Mouse (Mus musculus) neural tube, embryonic 14.5 days (tissue): ENCODE measurements around the gene Rps19. TPM values are rescaled to one million over a fixed set of nuclear protein-coding genes. Genes with fewer than 3 reads are reported as not detected.
"Not testable (repeated sequence)": the region's sequence is repeated elsewhere in the genome, so short reads cannot be mapped to it uniquely, and the experiment has no call there.

ENCODE experiments used
- ATAC-seq: fragments of 200-750 bp; cut with Nextera tagmentation; 2 replicates; pipeline ENCODE4 v1.8.0; 2017; ENCODE audit warnings: low read depth, mild to moderate bottlenecking, moderate TSS enrichment, moderate library complexity
- H3K27ac ChIP-seq: fragments of 300-500 bp; sonication (generic); 2 replicates; pipeline ENCODE4 v1.5.1; 2014; ENCODE audit warnings: low read depth, mild to moderate bottlenecking, control low read depth, low read length, moderate library complexity, mixed read lengths
- H3K27me3 ChIP-seq: fragments of 300-500 bp; sonication (generic); 2 replicates; pipeline ENCODE4 v1.6.1; 2014; ENCODE audit warnings: low read length; ENCODE audit not compliant: control insufficient read depth, insufficient read depth
- H3K36me3 ChIP-seq: fragments of 300-500 bp; sonication (generic); 2 replicates; pipeline ENCODE4 v1.6.1; 2014; ENCODE audit warnings: low read length, mixed read lengths; ENCODE audit not compliant: control insufficient read depth, insufficient read depth
- H3K4me1 ChIP-seq: fragments of 300-500 bp; sonication (generic); 2 replicates; pipeline ENCODE4 v1.6.1; 2014; ENCODE audit warnings: low read length; ENCODE audit not compliant: control insufficient read depth, insufficient read depth
- H3K4me2 ChIP-seq: fragments of 300-500 bp; sonication (generic); 2 replicates; pipeline ENCODE4 v1.6.1; 2014; ENCODE audit warnings: mild to moderate bottlenecking, low read depth, low read length, control low read depth
- H3K4me3 ChIP-seq: fragments of 300-500 bp; sonication (generic); 2 replicates; pipeline ENCODE4 v1.5.1; 2014; ENCODE audit warnings: low read depth, low read length, control low read depth, mixed read lengths
- H3K9ac ChIP-seq: fragments of 300-500 bp; sonication (generic); replicated peaks from 2 replicates; pipeline ENCODE4 v1.6.1; 2014; ENCODE audit warnings: low read depth, mild to moderate bottlenecking, control low read depth, low read length, mixed read lengths
- H3K9me3 ChIP-seq: fragments of 300-500 bp; sonication (generic); 2 replicates; pipeline ENCODE4 v1.6.1; 2016; ENCODE audit warnings: low read length; ENCODE audit not compliant: control insufficient read depth
- WGBS: fragments of 180-500 bp; shearing (Covaris S2); extraction: QIAGEN DNeasy Blood & Tissue Kit; methylation state at CpG from one replicate; pipeline ENCODE4 v1.1.7; 2014; 5-methylcytosine and 5-hydroxymethylcytosine counted together
- polyA plus RNA-seq: library from polyadenylated mRNA; unstranded; fragments of >200 nt; fragmentation: Nextera tagmentation; extraction: Ambion mirVana; gene quantifications from 2 replicates; pipeline ENCODE4 v1.2.1, GENCODE M21; 2014

Gene Rps19
- polyA plus RNA-seq, result 1,219 and 1,260 TPM in 2 replicates

- ATAC-seq, result peak; percentile 92
- Histone ChIP-seq H3K27ac (peak within 1 kb of the TSS; percentile 81), H3K4me3 (peak within 1 kb of the TSS; percentile 98), H3K9ac (peak within 1 kb of the TSS; percentile 99), H3K27me3 (no peaks in the 10 kb centered on the region), H3K36me3 (peaks cover 27% of the 10 kb centered on the region), H3K4me2 (peak within 1 kb of the TSS; percentile 88), H3K4me1 (peaks cover 18% of the 10 kb centered on the region), H3K9me3 (no peaks in the 10 kb centered on the region)
- under 1% methylated on average over 57 of the region's 57 CpGs for WGBS
Observed at GRCm38 (mm10) chr7:24883896-24884692, at the start of gene Rps19. Rps19 (plus strand) TSS chr7:24884371.

GRCm38 (mm10) chr7:24838732-24839409, 45.3 kb upstream of the Rps19 start:
- not testable (repeated sequence) for H3K9me3 ChIP-seq, H3K27ac ChIP-seq, H3K4me2 ChIP-seq, H3K4me1 ChIP-seq, H3K4me3 ChIP-seq, H3K36me3 ChIP-seq, H3K9ac ChIP-seq, ATAC-seq, H3K27me3 ChIP-seq
- 71% methylated on average over 11 of the region's 13 CpGs for WGBS

- Histone ChIP-seq H3K36me3 (no peaks in the 10 kb centered on the region), H3K4me2 (no peak overlapping the region), H3K9ac (no peak overlapping the region), H3K4me3 (no peak overlapping the region), H3K9me3 (no peaks in the 10 kb centered on the region), H3K27ac (no peak overlapping the region), H3K27me3 (no peaks in the 10 kb centered on the region), H3K4me1 (no peaks in the 10 kb centered on the region)
- ATAC-seq, result no peak
- WGBS, result 88% methylated on average over 8 of the region's 8 CpGs
Observed at GRCm38 (mm10) chr7:24839410-24839808, 44.8 kb upstream of the Rps19 start.

DNA sequence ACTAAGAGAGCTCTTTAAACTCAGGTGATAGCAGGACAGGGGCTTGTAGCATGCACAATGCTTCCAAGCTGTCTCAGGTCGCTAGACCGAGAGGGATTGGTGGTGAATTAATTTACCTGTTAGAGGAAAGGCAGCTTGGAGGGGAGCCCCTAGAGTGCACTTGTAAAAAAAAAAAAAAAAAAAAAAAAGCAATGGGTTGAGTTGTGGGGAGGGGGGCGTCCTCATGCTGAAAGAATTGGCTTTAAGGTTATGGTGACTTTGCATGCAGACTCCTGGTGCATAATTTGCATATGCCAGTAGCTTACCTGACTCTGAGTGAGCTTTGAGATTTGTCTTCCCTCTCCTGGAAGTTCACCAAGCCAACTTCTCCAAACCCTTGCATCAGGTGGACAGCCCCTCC, 43.8 kb upstream of the Rps19 start:
- 58% methylated on average over 3 of the region's 3 CpGs for WGBS
- H3K27ac ChIP-seq, result no peak overlapping the region
- H3K4me1 ChIP-seq, result no peaks in the 10 kb centered on the region
- H3K9ac ChIP-seq, result no peak overlapping the region
- ATAC-seq, result no peak
- H3K4me3 ChIP-seq, result no peak overlapping the region
- H3K36me3 ChIP-seq, result no peaks in the 10 kb centered on the region
- no peaks in the 10 kb centered on the region for H3K9me3 ChIP-seq
- H3K27me3 ChIP-seq, result no peaks in the 10 kb centered on the region
- H3K4me2 ChIP-seq, result no peak overlapping the region

GRCm38 (mm10) chr7:24841009-24841408, 43.2 kb upstream of the Rps19 start:
- Histone ChIP-seq H3K4me2 (no peak overlapping the region), H3K4me3 (no peak overlapping the region), H3K9ac (no peak overlapping the region), H3K4me1 (no peaks in the 10 kb centered on the region), H3K27ac (no peak overlapping the region), H3K36me3 (no peaks in the 10 kb centered on the region), H3K9me3 (no peaks in the 10 kb centered on the region), H3K27me3 (no peaks in the 10 kb centered on the region)
- no peak for ATAC-seq
- 54% methylated on average over 4 of the region's 4 CpGs for WGBS

GRCm38 (mm10) chr7:24844144-24844543, 40.0 kb upstream of the Rps19 start:
- Histone ChIP-seq H3K36me3 (no peaks in the 10 kb centered on the region), H3K9ac (no peak overlapping the region), H3K4me2 (no peak overlapping the region), H3K27me3 (no peaks in the 10 kb centered on the region), H3K4me1 (no peaks in the 10 kb centered on the region), H3K9me3 (no peaks in the 10 kb centered on the region), H3K27ac (no peak overlapping the region), H3K4me3 (no peak overlapping the region)
- no peak for ATAC-seq
- 44% methylated on average over 5 of the region's 5 CpGs for WGBS

- no peak overlapping the region for H3K4me2 ChIP-seq
- no peak overlapping the region for H3K4me3 ChIP-seq
- no peaks in the 10 kb centered on the region for H3K4me1 ChIP-seq
- no peaks in the 10 kb centered on the region for H3K36me3 ChIP-seq
- H3K9me3 ChIP-seq, result no peaks in the 10 kb centered on the region
- H3K27me3 ChIP-seq, result no peaks in the 10 kb centered on the region
- H3K27ac ChIP-seq, result no peak overlapping the region
- H3K9ac ChIP-seq, result no peak overlapping the region
- no peak for ATAC-seq
- WGBS, result 84% methylated on average over 9 of the region's 9 CpGs
Observed at GRCm38 (mm10) chr7:24845181-24845580, 39.0 kb upstream of the Rps19 start.

- no peaks in the 10 kb centered on the region for H3K4me1 ChIP-seq
- no peak overlapping the region for H3K4me3 ChIP-seq
- WGBS, result 5% methylated on average over 6 of the region's 6 CpGs
- no peaks in the 10 kb centered on the region for H3K9me3 ChIP-seq
- no peaks in the 10 kb centered on the region for H3K36me3 ChIP-seq
- no peak for ATAC-seq
- H3K27me3 ChIP-seq, result no peaks in the 10 kb centered on the region
- no peak overlapping the region for H3K4me2 ChIP-seq
- no peak overlapping the region for H3K9ac ChIP-seq
- no peak overlapping the region for H3K27ac ChIP-seq
Observed at GRCm38 (mm10) chr7:24845713-24846112, 38.5 kb upstream of the Rps19 start.

GRCm38 (mm10) chr7:24846576-24846975, 37.6 kb upstream of the Rps19 start:
- not testable (repeated sequence) for H3K9me3 ChIP-seq, ATAC-seq, H3K4me3 ChIP-seq, H3K9ac ChIP-seq, H3K36me3 ChIP-seq, H3K27me3 ChIP-seq, H3K4me1 ChIP-seq, H3K4me2 ChIP-seq, H3K27ac ChIP-seq
- 26% methylated on average over 2 of the region's 2 CpGs for WGBS
